Comparison of ENCODE assay signal across 26 mouse cellular contexts in the genomic region with DNA sequence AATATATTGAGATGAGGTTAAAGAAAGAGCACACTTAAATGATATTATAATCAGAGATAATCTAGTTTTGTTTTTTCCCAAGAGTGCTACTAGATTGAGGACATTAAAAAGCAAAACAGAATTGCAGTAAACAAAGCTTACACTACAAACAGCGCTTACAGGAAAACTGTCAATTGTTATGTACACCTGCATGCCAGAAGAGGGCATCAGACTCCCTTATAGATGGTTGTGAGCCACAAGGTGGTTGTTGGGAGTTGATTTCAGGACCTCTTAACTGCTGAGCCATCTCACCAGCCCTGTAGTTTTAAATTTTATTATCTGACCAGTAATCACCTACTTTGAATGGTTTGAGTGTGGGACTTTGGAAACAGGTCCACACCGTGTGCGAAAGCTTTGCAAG. TPM values are rescaled to one million over a fixed set of nuclear protein-coding genes. Genes with fewer than 3 reads are reported as not detected.
DNase-seq lines count a peak whose midpoint lies in the region; ATAC-seq and TF ChIP-seq lines count a peak whose summit lies in the region.
"Had no signal": no experiment of that assay in that cellular context is flagged by ENCODE, and none has a peak within 500 bp of the region (broad histone marks: within the 10 kb centered on the region; RNA-seq: fewer than 3 reads in every experiment).

No protein-coding gene starts in this region.

- H3K4me2 ChIP-seq in hindbrain, postnatal 0 days (ENCODE audit: low read depth, low read length), result no peak overlapping the region
- no peak overlapping the region for H3K4me2 ChIP-seq in hindbrain, embryonic 11.5 days (replicated peaks; ENCODE audit: low read depth, low read length)
- H3K4me2 ChIP-seq in liver, postnatal 0 days (ENCODE audit: low read depth, low read length), result no peak overlapping the region
- no peak overlapping the region for H3K4me2 ChIP-seq in liver, embryonic 12.5 days
- H3K4me2 ChIP-seq: embryonic facial prominence, embryonic 15.5 days; forebrain, embryonic 13.5 days; heart, embryonic 11.5 days; hindbrain, embryonic 15.5 days; liver, embryonic 13.5 days had no signal

- H3K9me3 ChIP-seq in hindbrain, postnatal 0 days (ENCODE audit: low read length), result no peaks in the 10 kb centered on the region
- H3K9me3 ChIP-seq in hindbrain, embryonic 11.5 days (ENCODE audit: control insufficient read depth, low read length), result no peaks in the 10 kb centered on the region
- H3K9me3 ChIP-seq in liver, postnatal 0 days (ENCODE audit: low read length), result no peaks in the 10 kb centered on the region
- no peaks in the 10 kb centered on the region for H3K9me3 ChIP-seq in liver, embryonic 12.5 days (replicated peaks)
- H3K9me3 ChIP-seq: embryonic facial prominence, embryonic 10.5 days; embryonic facial prominence, embryonic 15.5 days; forebrain, embryonic 13.5 days; hindbrain, embryonic 15.5 days; liver, embryonic 13.5 days had no signal

- in situ Hi-C loops in Patski (cut with MboI; ENCODE audit: low pct_unique_long_range_greater_than_20kb), result no loop called here

- WGBS in hindbrain, postnatal 0 days, result 65% methylated on average over 3 of the region's 3 CpGs
- 80% methylated on average over 3 of the region's 3 CpGs for whole genome bisulfite sequencing in hindbrain, embryonic 11.5 days
- WGBS in liver, postnatal 0 days (ENCODE audit: insufficient replicate concordance), result 46% methylated on average over 3 of the region's 3 CpGs
- WGBS in liver, embryonic 12.5 days (ENCODE audit: insufficient replicate concordance), result 63% methylated on average over 3 of the region's 3 CpGs

- TF ChIP-seq EP300 in liver, postnatal 0 days (IDR thresholded peaks at IDR 0.05; ENCODE audit: low read depth), result no peak

- H3K27ac ChIP-seq in hindbrain, postnatal 0 days, result no peak overlapping the region
- H3K27ac ChIP-seq in hindbrain, embryonic 11.5 days (ENCODE audit: low read depth, low read length), result no peak overlapping the region
- H3K27ac ChIP-seq in liver, postnatal 0 days (ENCODE audit: low read depth), result no peak overlapping the region
- H3K27ac ChIP-seq in liver, embryonic 12.5 days, result no peak overlapping the region
- H3K27ac ChIP-seq: embryonic facial prominence, embryonic 10.5 days; embryonic facial prominence, embryonic 15.5 days; forebrain, embryonic 13.5 days; hindbrain, embryonic 15.5 days; liver, embryonic 13.5 days had no signal

- peak; percentile 55 for TF ChIP-seq CTCF in hindbrain, postnatal 0 days (IDR thresholded peaks at IDR 0.05; ENCODE audit: low read depth)
- TF ChIP-seq CTCF in liver, postnatal 0 days (IDR thresholded peaks at IDR 0.05; ENCODE audit: low read depth), result peak; percentile 17; the same call in 1 of the 2 replicates
- TF ChIP-seq CTCF in Patski (IDR thresholded peaks at IDR 0.05), result peak; percentile 36

- H3K4me1 ChIP-seq in hindbrain, postnatal 0 days (ENCODE audit: insufficient read depth, low read length), result no peaks in the 10 kb centered on the region
- H3K4me1 ChIP-seq in hindbrain, embryonic 11.5 days (replicated peaks; ENCODE audit: control insufficient read depth, insufficient read depth, low read length), result no peaks in the 10 kb centered on the region
- no peaks in the 10 kb centered on the region for H3K4me1 ChIP-seq in liver, postnatal 0 days (ENCODE audit: insufficient read depth)
- no peaks in the 10 kb centered on the region for H3K4me1 ChIP-seq in liver, embryonic 12.5 days
- H3K4me1 ChIP-seq: embryonic facial prominence, embryonic 15.5 days; forebrain, embryonic 13.5 days; hindbrain, embryonic 15.5 days; liver, embryonic 13.5 days had no signal

- ATAC-seq in hindbrain, postnatal 0 days, result no peak
- no peak for ATAC-seq in hindbrain, embryonic 11.5 days (ENCODE audit: low FRiP score)
- no peak for ATAC-seq in liver, postnatal 0 days
- ATAC-seq in liver, embryonic 12.5 days, result no peak
- no peak for ATAC-seq in Patski
- ATAC-seq: forebrain, embryonic 13.5 days had no signal

- no peak overlapping the region for H3K9ac ChIP-seq in hindbrain, postnatal 0 days (replicated peaks; ENCODE audit: low read length)
- H3K9ac ChIP-seq in hindbrain, embryonic 11.5 days (ENCODE audit: low read depth, low read length), result no peak overlapping the region
- H3K9ac ChIP-seq in liver, postnatal 0 days (replicated peaks), result no peak overlapping the region
- H3K9ac ChIP-seq in liver, embryonic 12.5 days, result no peak overlapping the region
- H3K9ac ChIP-seq: embryonic facial prominence, embryonic 15.5 days; forebrain, embryonic 13.5 days; hindbrain, embryonic 15.5 days; liver, embryonic 13.5 days had no signal

- no peak overlapping the region for H3K4me3 ChIP-seq in hindbrain, postnatal 0 days (ENCODE audit: low read length)
- H3K4me3 ChIP-seq in hindbrain, embryonic 11.5 days (ENCODE audit: low read depth, low read length), result no peak overlapping the region
- no peak overlapping the region for H3K4me3 ChIP-seq in liver, postnatal 0 days (ENCODE audit: low read depth, low read length)
- H3K4me3 ChIP-seq in liver, embryonic 12.5 days, result no peak overlapping the region
- H3K4me3 ChIP-seq: embryonic facial prominence, embryonic 10.5 days; embryonic facial prominence, embryonic 15.5 days; forebrain, embryonic 13.5 days; hindbrain, embryonic 15.5 days; liver, embryonic 13.5 days had no signal

- H3K36me3 ChIP-seq in hindbrain, postnatal 0 days (ENCODE audit: insufficient read depth, low read length), result no peaks in the 10 kb centered on the region
- no peaks in the 10 kb centered on the region for H3K36me3 ChIP-seq in hindbrain, embryonic 11.5 days (ENCODE audit: control insufficient read depth, insufficient read depth, low read length)
- H3K36me3 ChIP-seq in liver, postnatal 0 days (replicated peaks; ENCODE audit: insufficient read depth, low read length), result no peaks in the 10 kb centered on the region
- H3K36me3 ChIP-seq in liver, embryonic 12.5 days, result no peaks in the 10 kb centered on the region
- H3K36me3 ChIP-seq: embryonic facial prominence, embryonic 10.5 days; embryonic facial prominence, embryonic 15.5 days; hindbrain, embryonic 15.5 days; liver, embryonic 13.5 days had no signal

- no peaks in the 10 kb centered on the region for H3K27me3 ChIP-seq in hindbrain, postnatal 0 days (ENCODE audit: insufficient read depth, low read length)
- H3K27me3 ChIP-seq in hindbrain, embryonic 11.5 days (ENCODE audit: control insufficient read depth, insufficient read depth, low read length), result no peaks in the 10 kb centered on the region
- no peaks in the 10 kb centered on the region for H3K27me3 ChIP-seq in liver, postnatal 0 days (ENCODE audit: insufficient read depth, low read length)
- H3K27me3 ChIP-seq in liver, embryonic 12.5 days (replicated peaks), result 0 out of 2 replicates have a peak, but pooled peaks cover 3% of the 10 kb centered on the region
- peaks cover 30% of the 10 kb centered on the region for H3K27me3 ChIP-seq in Patski
- H3K27me3 ChIP-seq: embryonic facial prominence, embryonic 15.5 days; forebrain, embryonic 13.5 days; hindbrain, embryonic 15.5 days; liver, embryonic 13.5 days had no signal

- CTCF ChIA-PET in Patski (lab: Charles Lee), result no interaction called here

- POLR2A ChIA-PET in Patski (lab: Charles Lee), result no interaction called here

- DNase-seq in hindbrain, postnatal 0 days (ENCODE audit: low spot score), result no peak
- DNase-seq in hindbrain, embryonic 11.5 days (ENCODE audit: low spot score), result no peak
- DNase-seq in liver, postnatal 0 days, result no peak
- DNase-seq in Patski (ENCODE audit: low read depth, low spot score), result no peak
- DNase-seq in gastrocnemius, postnatal 4 days (ENCODE audit: low spot score in 2 of 2), result no peak
- no peak for DNase-seq in ovary, adult 18-20 months (ENCODE audit: low spot score)
- DNase-seq: B cell, adult 2 months; cerebellum, adult 2 months; gastrocnemius, postnatal 25 days; liver, embryonic 13.5 days; lung, adult 2 months; lung, postnatal 14 days; midbrain, embryonic 14.5 days; right cerebral cortex, adult 18-20 months; thymus, postnatal 4 days had no signal

RNA-seq across cellular contexts. Expression of gene T, which starts 14.1 kb away (rescaled TPM):
- total RNA-seq in hindbrain, postnatal 0 days (2014; rRNA removed), result 0.52 TPM in 1 of 2 replicates, not detected in the other
- polyA plus RNA-seq in hindbrain, postnatal 0 days (2015; fragmentation: Nextera tagmentation; extraction: Ambion mirVana), result 0.31 and 0.44 TPM in 2 replicates
- 0.22 and 0.85 TPM in 2 replicates for polyA plus RNA-seq in hindbrain, embryonic 11.5 days (2014; fragmentation: Nextera tagmentation; extraction: Ambion mirVana)
- polyA plus RNA-seq in liver, postnatal 0 days (2015; fragmentation: Nextera tagmentation; extraction: Ambion mirVana), result not detected in 2 replicates
- polyA plus RNA-seq in liver, embryonic 12.5 days (2016; fragmentation: Nextera tagmentation; extraction: Ambion mirVana), result not detected in 2 replicates
- not detected for polyA plus RNA-seq in Patski (2021)
- total RNA-seq in gastrocnemius, postnatal 4 days (2021), result under 1 TPM; 0.25 to 0.36 TPM
- total RNA-seq: adrenal gland, adult 18-20 months; adrenal gland, postnatal 25 days; gastrocnemius, postnatal 25 days; heart, adult 18-20 months; hematopoietic stem cell, adult 5-6 weeks; neutrophil, adult 5-6 weeks had no signal
- polyA plus RNA-seq: liver, embryonic 13.5 days had no signal
